Mouse (Mus musculus) heart, postnatal 0 days (tissue): ENCODE data around the gene Map4k5. TPM values are rescaled to one million over a fixed set of nuclear protein-coding genes. Genes with fewer than 3 reads are reported as not detected.
A peak's percentile ranks its signal among the peaks of the same experiment; 100 is the strongest.

Experiments used
- ATAC-seq: fragments of 200-750 bp; cut with Nextera tagmentation; 2 replicates; pipeline ENCODE4 v1.8.0; 2017; ENCODE audit warnings: low read depth, moderate number of reproducible peaks, moderate library complexity; ENCODE audit not compliant: insufficient read depth
- DNase-seq: peaks from one replicate; pipeline ENCODE4 v3.0.0-alpha.2; 2016; ENCODE audit warnings: low spot score
- H3K27ac ChIP-seq: fragments of 300-500 bp; sonication (generic); 2 replicates; pipeline ENCODE4 v1.5.1; 2014; ENCODE audit warnings: low read depth, mild to moderate bottlenecking
- H3K27me3 ChIP-seq: fragments of 300-500 bp; sonication (generic); 2 replicates; pipeline ENCODE4 v1.6.1; 2014; ENCODE audit warnings: low read length, mixed read lengths; ENCODE audit not compliant: control insufficient read depth, insufficient read depth
- H3K36me3 ChIP-seq: fragments of 300-500 bp; sonication (generic); replicated peaks from 2 replicates; pipeline ENCODE4 v1.6.1; 2014; ENCODE audit warnings: low read length, mixed read lengths; ENCODE audit not compliant: control insufficient read depth, insufficient read depth
- H3K4me1 ChIP-seq: fragments of 300-500 bp; sonication (generic); 2 replicates; pipeline ENCODE4 v1.6.1; 2014; ENCODE audit warnings: antibody characterized with exemption; ENCODE audit not compliant: control insufficient read depth, insufficient read depth
- H3K4me2 ChIP-seq: fragments of 300-500 bp; sonication (generic); 2 replicates; pipeline ENCODE4 v1.6.1; 2014; ENCODE audit warnings: low read depth, mild to moderate bottlenecking, low read length, moderate library complexity
- H3K4me3 ChIP-seq: fragments of 300-500 bp; sonication (generic); 2 replicates; pipeline ENCODE4 v1.5.1; 2014; ENCODE audit warnings: low read depth, low read length
- H3K9ac ChIP-seq: fragments of 300-500 bp; sonication (generic); replicated peaks from 2 replicates; pipeline ENCODE4 v1.6.1; 2014; ENCODE audit warnings: low read depth, low read length, mixed read lengths
- H3K9me3 ChIP-seq: fragments of 300-500 bp; sonication (generic); replicated peaks from 2 replicates; pipeline ENCODE4 v1.6.1; 2016; ENCODE audit warnings: low read length; ENCODE audit not compliant: control insufficient read depth
- CTCF ChIP-seq: IDR thresholded peaks from 2 replicates; pipeline ENCODE4 v1.5.1; 2016; ENCODE audit warnings: antibody characterized with exemption, control low read depth, low read depth
- EP300 ChIP-seq: IDR thresholded peaks from 2 replicates; pipeline ENCODE4 v1.6.1; 2016; ENCODE audit warnings: antibody characterized with exemption, low read depth
- WGBS: fragments of 180-500 bp; shearing (Covaris S2); extraction: QIAGEN DNeasy Blood & Tissue Kit; methylation state at CpG from one replicate; pipeline ENCODE4 v1.1.7; 2014; 5-methylcytosine and 5-hydroxymethylcytosine counted together
- polyA plus RNA-seq: library from polyadenylated mRNA; unstranded; fragments of >200 nt; fragmentation: Nextera tagmentation; extraction: Ambion mirVana; gene quantifications from 2 replicates; pipeline ENCODE4 v1.2.1, GENCODE M21; 2015
- total RNA-seq: library from RNA; depleted of rRNA; stranded (reverse); fragments of >200 nt; gene quantifications from 2 replicates; pipeline ENCODE4 v1.2.3, GENCODE M21; 2014; ENCODE audit warnings: low replicate concordance

The Map4k5 gene
- total and polyA plus RNA-seq, 2 experiments from 2014 or later = 20.2 to 55.8 TPM

DNA sequence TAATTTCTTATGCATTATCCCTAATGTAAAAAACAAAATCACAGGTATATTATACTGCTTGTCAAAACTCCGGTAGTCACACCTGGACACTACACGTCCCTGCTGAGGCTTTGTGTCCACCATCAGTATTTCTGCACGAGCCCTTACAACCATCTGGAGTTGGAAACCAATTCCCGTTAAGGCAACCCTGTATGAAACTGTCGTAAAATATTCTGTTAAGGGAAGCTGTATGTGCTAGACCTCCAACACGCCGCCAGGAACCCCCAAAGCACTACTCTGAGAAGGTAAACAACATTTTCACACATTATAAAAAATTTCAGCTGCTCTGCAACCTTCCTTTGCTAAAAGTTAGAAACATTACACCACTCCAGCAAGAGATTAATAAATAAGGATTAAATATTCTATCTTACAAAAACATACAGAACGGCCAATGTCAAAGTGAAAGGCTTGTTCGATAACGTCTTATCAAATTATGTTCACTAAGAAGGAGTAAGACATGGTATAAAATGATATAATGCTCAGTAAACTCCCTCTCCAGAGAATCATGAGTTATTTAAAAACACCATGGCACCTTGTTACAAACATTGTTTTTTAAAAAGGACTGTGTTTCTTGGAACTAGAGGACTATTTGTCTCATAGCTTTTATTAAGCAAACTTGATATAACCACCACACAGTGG lies 88.5 kb downstream of the Map4k5 start:
- WGBS = 92% methylated on average over 10 of the region's 10 CpGs
- Histone ChIP-seq H3K4me2 (no peak overlapping the region), H3K4me1 (peaks cover 7% of the 10 kb centered on the region; the same call in 1 of the 2 replicates), H3K36me3 (peaks cover 58% of the 10 kb centered on the region), H3K27ac (no peak overlapping the region), H3K9ac (no peak overlapping the region), H3K4me3 (no peak overlapping the region), H3K27me3 (no peaks in the 10 kb centered on the region), H3K9me3 (no peaks in the 10 kb centered on the region)
- DNase-seq (no peak), ATAC-seq (no peak)
- TF ChIP-seq CTCF (no peak), EP300 (no peak)

DNA sequence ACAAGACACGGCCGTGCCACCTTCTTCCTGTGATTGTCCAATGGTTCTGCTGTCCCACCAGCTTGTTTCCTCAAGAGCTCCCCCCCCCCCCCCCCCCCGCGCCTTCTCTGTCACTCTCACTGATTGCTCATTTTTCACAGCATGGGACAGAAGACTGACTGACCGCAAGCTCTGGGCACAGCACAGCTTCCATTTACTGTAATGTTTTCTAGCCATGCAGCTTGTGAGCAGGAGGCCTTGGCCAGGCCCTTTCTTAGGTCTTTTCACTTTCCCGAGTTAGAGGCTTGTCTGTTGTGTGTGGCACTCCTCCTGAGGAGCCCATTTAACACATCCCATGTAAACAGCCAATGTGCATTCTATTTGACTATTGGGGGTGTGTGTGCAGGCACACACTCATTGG lies 89.8 kb downstream of the Map4k5 start:
- H3K27me3 ChIP-seq = no peaks in the 10 kb centered on the region
- no peak overlapping the region for H3K4me2 ChIP-seq
- no peak for TF ChIP-seq EP300
- no peak for TF ChIP-seq CTCF
- no peak overlapping the region for H3K27ac ChIP-seq
- DNase-seq (no peak), ATAC-seq (no peak)
- H3K4me3 ChIP-seq = no peak overlapping the region
- peaks cover 6% of the 10 kb centered on the region; the same call in 1 of the 2 replicates for H3K4me1 ChIP-seq
- H3K9me3 ChIP-seq = no peaks in the 10 kb centered on the region
- peaks cover 45% of the 10 kb centered on the region for H3K36me3 ChIP-seq
- H3K9ac ChIP-seq = no peak overlapping the region
- WGBS = 74% methylated on average over 6 of the region's 6 CpGs

DNA sequence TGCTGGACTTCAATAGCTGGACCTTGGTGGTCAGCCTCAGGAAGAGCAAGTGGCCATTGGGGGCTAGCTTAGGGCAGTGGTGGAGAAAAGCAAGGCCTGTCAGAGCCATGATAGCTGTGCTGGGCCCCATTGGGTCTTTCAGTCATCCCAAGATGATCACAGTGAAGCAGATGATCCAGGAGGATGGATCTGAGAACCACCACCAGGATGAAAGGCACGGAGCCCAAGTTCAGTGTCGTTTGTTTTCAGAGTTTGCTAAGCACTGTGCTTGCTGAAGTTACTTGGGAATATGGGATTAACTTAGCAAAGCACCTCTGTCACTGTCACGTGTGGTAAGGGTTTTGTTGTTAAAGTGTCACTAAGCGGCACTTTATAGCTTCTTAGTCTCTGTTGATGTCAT lies 92.4 kb downstream of the Map4k5 start:
- no peak for ATAC-seq
- Histone ChIP-seq H3K27ac (no peak overlapping the region), H3K4me3 (no peak overlapping the region), H3K9me3 (no peaks in the 10 kb centered on the region), H3K9ac (no peak overlapping the region), H3K36me3 (peaks cover 24% of the 10 kb centered on the region), H3K27me3 (no peaks in the 10 kb centered on the region), H3K4me2 (no peak overlapping the region), H3K4me1 (no peaks in the 10 kb centered on the region)
- WGBS = 75% methylated on average over 4 of the region's 4 CpGs
- TF ChIP-seq EP300 (no peak), CTCF (no peak)
- no peak for DNase-seq

DNA sequence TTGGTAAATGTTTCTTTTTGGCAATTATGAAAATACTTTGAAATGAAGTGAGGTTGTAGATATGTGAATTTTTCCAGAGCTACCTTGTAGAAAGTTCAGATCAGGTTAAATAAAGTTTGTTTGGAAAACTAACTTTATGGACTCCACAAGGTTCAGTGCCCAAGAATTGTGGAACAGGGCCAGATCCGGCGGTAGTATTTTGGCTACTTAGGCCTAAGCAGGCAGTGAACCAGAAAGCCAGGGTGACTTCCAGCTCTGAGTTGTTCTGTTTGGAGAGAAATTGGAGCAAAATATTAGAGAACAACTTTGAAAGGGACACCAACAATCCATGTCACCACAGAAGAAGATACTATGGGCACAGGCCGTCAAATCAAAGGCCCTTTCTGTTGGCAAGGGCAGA lies 96.7 kb downstream of the Map4k5 start:
- TF ChIP-seq CTCF (no peak), EP300 (no peak)

DNA sequence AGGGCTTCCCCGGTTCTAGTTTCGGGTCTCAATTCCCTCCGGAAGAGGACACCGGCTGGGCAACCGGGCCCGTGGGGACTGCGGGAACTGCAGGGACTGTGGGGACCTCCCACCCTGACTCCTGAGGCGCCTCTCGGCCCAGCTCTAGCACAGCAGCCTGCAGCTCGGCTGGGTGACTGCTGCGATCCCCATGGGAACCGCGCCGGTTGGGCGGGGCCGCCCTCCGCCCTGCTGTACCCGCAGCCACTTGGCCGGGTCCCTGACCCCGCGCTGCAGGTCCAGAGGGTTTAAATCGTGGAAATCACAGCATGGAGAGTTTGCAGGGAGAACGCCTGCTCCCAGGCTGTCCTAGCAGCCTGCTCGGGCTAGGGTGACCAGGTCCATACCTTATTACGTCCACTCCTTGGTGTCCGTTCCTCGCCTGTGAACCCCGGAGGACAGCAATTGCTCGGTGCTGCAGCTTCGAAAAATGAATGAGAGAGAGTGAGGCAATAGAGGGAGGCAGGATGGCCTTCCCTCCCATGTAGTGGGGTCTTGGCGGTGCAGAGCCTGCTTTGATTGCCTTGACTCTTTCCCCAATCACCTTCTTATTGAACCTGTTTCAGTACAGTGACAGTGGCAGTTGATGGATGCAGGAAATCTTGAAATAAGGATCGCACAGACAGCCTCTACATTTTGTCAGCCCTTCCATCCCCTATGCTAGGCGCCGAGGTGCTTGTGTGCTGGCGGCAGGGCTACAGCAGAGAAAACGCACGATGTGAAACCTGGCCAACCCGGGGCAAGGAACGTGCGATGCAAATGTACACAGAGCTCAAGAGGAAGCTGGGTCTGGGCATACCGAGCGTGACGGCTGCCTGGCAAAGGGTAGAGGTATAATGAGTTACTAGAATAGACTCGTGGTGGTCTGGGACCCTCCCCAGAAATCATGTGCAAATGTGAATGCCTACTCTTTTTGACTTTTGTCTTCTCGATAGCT lies 102.2 kb downstream of the Map4k5 start, which contains the start of gene Cdkl1:
Gene Cdkl1, minus strand, starts transcription at position 738 of the 976 bp plus-strand sequence.
- no peaks in the 10 kb centered on the region for H3K36me3 ChIP-seq
- H3K9ac ChIP-seq = peak within 1 kb of the TSS; percentile 58
- peak within 1 kb of the TSS; percentile 97 for H3K4me2 ChIP-seq
- no peaks in the 10 kb centered on the region for H3K9me3 ChIP-seq
- peak within 1 kb of the TSS; percentile 73 for H3K4me3 ChIP-seq
- WGBS = 2% methylated on average over 45 of the region's 45 CpGs
- no peak within 1 kb of the TSS for H3K27ac ChIP-seq
- peak; percentile 45 for DNase-seq
- no peaks in the 10 kb centered on the region for H3K27me3 ChIP-seq
- TF ChIP-seq EP300 (no peak), CTCF (no peak)
- ATAC-seq = peak; percentile 88
- H3K4me1 ChIP-seq = no peaks in the 10 kb centered on the region; the same call in 1 of the 2 replicates

More for the DNA sequence above, 96.7 kb downstream of the Map4k5 start:
- H3K36me3 ChIP-seq = no peaks in the 10 kb centered on the region
- H3K9ac ChIP-seq = no peak overlapping the region
- H3K9me3 ChIP-seq = no peaks in the 10 kb centered on the region
- no peak for DNase-seq
- 92% methylated on average over 3 of the region's 3 CpGs for WGBS
- H3K27ac ChIP-seq = no peak overlapping the region
- no peak overlapping the region for H3K4me2 ChIP-seq
- H3K27me3 ChIP-seq = no peaks in the 10 kb centered on the region
- no peak overlapping the region for H3K4me3 ChIP-seq
- no peak for ATAC-seq
- H3K4me1 ChIP-seq = no peaks in the 10 kb centered on the region
